Mouse (Mus musculus): ENCODE measurements around the gene Tbc1d10a. TPM values are rescaled to one million over a fixed set of nuclear protein-coding genes. Genes with fewer than 3 reads are reported as not detected.

Gene Tbc1d10a
- polyA plus RNA-seq, 1 experiment, result 0.63 TPM

DNA sequence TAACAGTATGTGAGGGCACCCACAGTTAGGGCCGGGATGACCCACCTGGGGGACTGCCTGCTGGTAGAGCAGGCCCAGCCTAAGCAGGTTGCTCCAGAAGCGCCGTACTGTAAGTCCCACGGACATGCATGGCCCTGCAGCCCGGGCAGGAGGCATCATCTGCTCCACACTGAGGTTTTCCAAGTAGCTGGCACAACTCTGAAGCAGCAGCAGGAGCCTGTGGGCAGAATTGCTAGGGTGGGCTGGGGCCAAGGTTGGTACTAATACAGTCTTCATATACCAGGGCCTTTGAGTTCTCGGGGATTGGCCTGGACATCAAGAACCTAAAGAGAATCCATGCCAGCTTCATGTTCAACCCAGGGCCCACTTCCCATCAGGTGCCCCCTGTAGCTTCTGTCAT, 36.7 kb upstream of the Tbc1d10a start:
- Histone ChIP-seq H3K4me1 (ENCODE audit: control insufficient read depth) (no peaks in the 10 kb centered on the region; the same call in 1 of the 2 replicates), H3K4me3 (replicated peaks) (no peak overlapping the region), H3K27me3 (ENCODE audit: control insufficient read depth) (no peaks in the 10 kb centered on the region), H3K9me3 (ENCODE audit: control insufficient read depth, low read length) (peaks cover 4% of the 10 kb centered on the region; the same call in 1 of the 2 replicates), H3K36me3 (ENCODE audit: control insufficient read depth) (no peaks in the 10 kb centered on the region; the same call in 1 of the 2 replicates)
- TF ChIP-seq TAL1 (IDR thresholded peaks at IDR 0.05; ENCODE audit: low read length), result no peak
- no peak for TF ChIP-seq GATA1 (IDR thresholded peaks at IDR 0.05; ENCODE audit: low read length)

DNA sequence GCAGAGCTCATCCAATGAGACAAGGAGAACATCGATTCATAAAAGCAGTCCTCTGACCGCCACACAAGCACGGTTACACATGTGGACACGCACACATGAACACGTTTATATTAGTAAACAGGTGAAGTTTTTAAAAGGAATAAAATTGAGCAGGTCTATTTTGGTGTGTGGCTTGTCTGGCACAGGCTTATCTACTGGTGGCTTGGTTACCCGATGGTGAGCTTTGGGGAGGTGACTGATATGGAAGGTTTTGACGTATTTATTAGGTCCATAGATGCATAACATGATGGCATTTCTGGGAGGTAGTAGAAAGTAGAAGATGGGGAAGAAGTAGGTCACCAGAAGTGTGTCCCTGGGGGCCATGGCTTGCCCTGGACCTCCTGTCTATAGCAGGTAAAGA, 32.9 kb upstream of the Tbc1d10a start:
- TF ChIP-seq GATA1 (IDR thresholded peaks at IDR 0.05; ENCODE audit: low read length) (no peak), TAL1 (IDR thresholded peaks at IDR 0.05; ENCODE audit: low read length) (no peak)
- no peaks in the 10 kb centered on the region for H3K27me3 ChIP-seq (ENCODE audit: control insufficient read depth)
- H3K4me1 ChIP-seq (ENCODE audit: control insufficient read depth), result peaks cover 10% of the 10 kb centered on the region
- peaks cover 4% of the 10 kb centered on the region; the same call in 1 of the 2 replicates for H3K9me3 ChIP-seq (ENCODE audit: control insufficient read depth, low read length)
- no peaks in the 10 kb centered on the region; the same call in 1 of the 2 replicates for H3K36me3 ChIP-seq (ENCODE audit: control insufficient read depth)
- H3K4me3 ChIP-seq (replicated peaks), result no peak overlapping the region

DNA sequence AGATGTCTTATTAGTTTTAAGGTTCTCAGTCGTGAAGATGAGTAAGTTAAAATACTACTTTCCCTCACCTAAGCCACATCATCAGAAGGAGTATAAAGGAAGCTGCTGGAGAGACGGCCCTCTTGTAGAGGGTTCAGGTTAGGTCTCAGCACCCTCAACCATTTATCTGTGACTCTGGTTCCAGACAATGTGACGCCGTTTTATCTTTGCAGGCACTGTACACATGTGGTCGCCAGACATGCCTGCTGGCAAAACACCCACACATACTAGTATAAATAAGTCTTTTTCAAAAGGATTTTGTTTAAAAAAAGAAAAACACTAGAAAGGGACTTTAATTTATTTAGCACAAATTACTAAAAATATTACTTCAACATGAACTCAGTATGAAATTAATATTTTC, 30.9 kb upstream of the Tbc1d10a start:
- TF ChIP-seq GATA1 (IDR thresholded peaks at IDR 0.05; ENCODE audit: low read length) (no peak), TAL1 (IDR thresholded peaks at IDR 0.05; ENCODE audit: low read length) (no peak)
- no peaks in the 10 kb centered on the region for H3K27me3 ChIP-seq (ENCODE audit: control insufficient read depth)
- H3K4me3 ChIP-seq (replicated peaks), result no peak overlapping the region
- H3K9me3 ChIP-seq (ENCODE audit: control insufficient read depth, low read length), result peaks cover 4% of the 10 kb centered on the region; the same call in 1 of the 2 replicates
- peaks cover 25% of the 10 kb centered on the region for H3K4me1 ChIP-seq (ENCODE audit: control insufficient read depth)
- no peaks in the 10 kb centered on the region; the same call in 1 of the 2 replicates for H3K36me3 ChIP-seq (ENCODE audit: control insufficient read depth)

DNA sequence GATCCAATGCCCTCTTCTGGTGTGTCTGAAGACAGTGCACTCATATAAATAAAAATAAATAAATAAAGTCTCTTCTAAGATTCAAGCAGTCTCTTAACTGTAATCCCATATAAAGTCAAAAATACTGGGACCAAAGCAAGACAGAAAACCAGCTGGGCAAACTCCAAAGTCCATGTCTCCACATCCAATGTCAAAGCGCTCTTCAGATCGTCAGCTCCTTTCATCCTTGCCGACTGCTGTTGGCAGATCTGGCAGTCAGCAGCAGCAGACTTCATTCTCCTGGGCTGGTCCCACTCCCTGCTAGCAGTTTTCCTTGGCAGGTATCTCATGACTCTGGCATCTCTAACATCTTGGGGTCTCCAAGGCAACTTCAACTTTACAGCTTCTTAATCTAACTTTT, 27.9 kb upstream of the Tbc1d10a start:
- H3K4me3 ChIP-seq (replicated peaks), result no peak overlapping the region
- H3K9me3 ChIP-seq (ENCODE audit: control insufficient read depth, low read length), result peaks cover 4% of the 10 kb centered on the region; the same call in 1 of the 2 replicates
- TF ChIP-seq TAL1 (IDR thresholded peaks at IDR 0.05; ENCODE audit: low read length) (no peak), GATA1 (IDR thresholded peaks at IDR 0.05; ENCODE audit: low read length) (no peak)
- H3K27me3 ChIP-seq (ENCODE audit: control insufficient read depth), result no peaks in the 10 kb centered on the region
- H3K36me3 ChIP-seq (ENCODE audit: control insufficient read depth), result peaks cover 29% of the 10 kb centered on the region
- H3K4me1 ChIP-seq (ENCODE audit: control insufficient read depth), result peaks cover 51% of the 10 kb centered on the region

DNA sequence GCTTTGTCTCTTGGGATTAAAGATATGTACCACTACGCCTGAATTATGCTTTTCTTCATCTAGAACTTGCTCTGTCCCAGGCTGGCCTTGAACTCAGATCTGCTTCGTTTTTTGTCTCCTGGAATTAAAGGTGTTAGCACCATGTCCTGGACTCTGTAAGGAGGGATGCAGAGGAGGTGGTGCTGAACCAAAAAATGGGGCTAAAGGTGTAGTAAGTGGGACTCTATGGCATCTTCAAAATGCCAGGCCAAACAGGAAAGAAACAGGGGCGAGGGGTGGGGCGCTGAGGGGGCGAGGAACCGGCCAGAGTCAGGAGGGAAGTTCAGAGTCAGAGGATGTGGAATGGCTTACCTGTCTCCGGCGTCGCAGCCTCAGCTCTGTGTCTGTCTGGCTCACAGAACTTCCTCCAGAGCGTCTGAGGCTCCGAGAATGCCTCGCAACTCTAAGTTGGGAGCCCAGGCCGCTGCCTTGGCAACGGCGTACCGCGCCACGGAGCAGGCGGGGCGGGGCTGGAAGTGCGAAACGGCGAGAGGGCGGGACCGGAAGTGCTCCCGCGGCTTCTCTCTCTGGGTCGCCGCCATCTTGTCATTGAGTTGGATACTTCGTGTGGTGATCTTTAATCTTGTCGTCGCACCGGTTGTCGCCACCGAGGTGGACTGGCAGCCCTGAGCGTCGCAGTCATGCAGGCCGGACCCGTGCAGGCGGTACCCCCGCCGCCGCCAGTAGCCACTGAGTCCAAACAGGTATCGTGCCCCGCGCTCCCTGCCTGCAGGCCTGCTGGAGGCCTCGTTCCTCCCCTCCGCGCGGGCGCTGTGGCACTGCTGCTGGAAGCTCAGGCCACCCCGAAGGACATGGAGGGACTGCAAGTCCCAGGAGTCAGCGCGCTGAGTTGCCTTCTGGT, 26.5 kb upstream of the Tbc1d10a start, which contains the start of the genes Ccdc157 and Sf3a1:
Gene Ccdc157, minus strand, starts transcription at position 486 of the 901 bp plus-strand sequence.
Gene Sf3a1, plus strand, starts transcription at position 543 of the 901 bp plus-strand sequence.
- H3K27me3 ChIP-seq (ENCODE audit: control insufficient read depth), result no peaks in the 10 kb centered on the region
- peaks cover 43% of the 10 kb centered on the region for H3K36me3 ChIP-seq (ENCODE audit: control insufficient read depth)
- H3K4me3 ChIP-seq (replicated peaks), result peak within 1 kb of the TSS; percentile 98
- H3K9me3 ChIP-seq (ENCODE audit: control insufficient read depth, low read length), result no peaks in the 10 kb centered on the region; the same call in 1 of the 2 replicates
- TF ChIP-seq TAL1 (IDR thresholded peaks at IDR 0.05; ENCODE audit: low read length), result no peak
- TF ChIP-seq GATA1 (IDR thresholded peaks at IDR 0.05; ENCODE audit: low read length), result no peak
- H3K4me1 ChIP-seq (ENCODE audit: control insufficient read depth), result peaks cover 63% of the 10 kb centered on the region

GRCm38 (mm10) chr11:4160758-4161480, 25.7 kb upstream of the Tbc1d10a start:
- peaks cover 52% of the 10 kb centered on the region for H3K36me3 ChIP-seq (ENCODE audit: control insufficient read depth)

GRCm38 (mm10) chr11:4164701-4165100, 21.9 kb upstream of the Tbc1d10a start:
- TF ChIP-seq GATA1 (IDR thresholded peaks at IDR 0.05; ENCODE audit: low read length) (no peak), TAL1 (IDR thresholded peaks at IDR 0.05; ENCODE audit: low read length) (no peak)
- H3K4me1 ChIP-seq (ENCODE audit: control insufficient read depth), result peaks cover 67% of the 10 kb centered on the region
- H3K27me3 ChIP-seq (ENCODE audit: control insufficient read depth), result no peaks in the 10 kb centered on the region
- peaks cover 90% of the 10 kb centered on the region for H3K36me3 ChIP-seq (ENCODE audit: control insufficient read depth)
- no peaks in the 10 kb centered on the region for H3K9me3 ChIP-seq (ENCODE audit: control insufficient read depth, low read length)
- H3K4me3 ChIP-seq (replicated peaks), result no peak overlapping the region

More at GRCm38 (mm10) chr11:4160758-4161480, 25.7 kb upstream of the Tbc1d10a start:
- Histone ChIP-seq H3K4me3 (replicated peaks) (peak overlapping the region; percentile 98), H3K4me1 (ENCODE audit: control insufficient read depth) (peaks cover 65% of the 10 kb centered on the region), H3K27me3 (ENCODE audit: control insufficient read depth) (no peaks in the 10 kb centered on the region), H3K9me3 (ENCODE audit: control insufficient read depth, low read length) (no peaks in the 10 kb centered on the region)
- no peak for TF ChIP-seq GATA1 (IDR thresholded peaks at IDR 0.05; ENCODE audit: low read length)

GRCm38 (mm10) chr11:4166467-4167090, 20.0 kb upstream of the Tbc1d10a start:
- Histone ChIP-seq H3K36me3 (ENCODE audit: control insufficient read depth) (peaks cover 100% of the 10 kb centered on the region), H3K9me3 (ENCODE audit: control insufficient read depth, low read length) (no peaks in the 10 kb centered on the region), H3K27me3 (ENCODE audit: control insufficient read depth) (no peaks in the 10 kb centered on the region), H3K4me3 (replicated peaks) (no peak overlapping the region), H3K4me1 (ENCODE audit: control insufficient read depth) (peaks cover 51% of the 10 kb centered on the region)
- TF ChIP-seq TAL1 (IDR thresholded peaks at IDR 0.05; ENCODE audit: low read length), result no peak
- no peak for TF ChIP-seq GATA1 (IDR thresholded peaks at IDR 0.05; ENCODE audit: low read length)

Data from erythroblast, embryonic 14.5 days (primary cell).